Mouse (Mus musculus) monocyte, adult 2 months (primary cell): Measurements from ENCODE around the gene Disp2.

Experiments
- DNase-seq, 2 experiments: peaks; one replicate each; pipeline ENCODE4 v3.0.0; 2022; ENCODE audit warnings: low spot score in 2 of 2, low read depth in 1 of 2

The Disp2 gene

GRCm38 (mm10) chr2:118838330-118838729, 58.8 kb downstream of the Disp2 start:
- no peak for DNase-seq

DNA sequence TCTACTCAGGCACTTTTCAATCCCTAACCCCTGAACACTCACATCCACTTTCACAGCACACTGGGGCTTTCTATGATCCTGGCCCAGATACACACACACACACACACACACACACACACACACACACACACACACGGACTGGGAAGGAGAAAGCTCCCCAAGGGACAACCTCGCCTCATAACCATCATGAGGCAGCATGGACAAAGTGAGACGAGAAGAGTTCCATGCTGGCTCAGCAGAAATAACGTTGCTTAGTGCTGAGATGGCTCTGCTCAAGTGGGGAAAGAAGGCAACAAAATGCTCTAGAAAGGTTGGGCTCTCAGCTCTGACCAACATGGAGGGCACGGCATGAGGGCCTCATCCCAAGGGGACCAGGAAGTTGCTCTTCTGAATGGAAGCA, 61.7 kb downstream of the Disp2 start:
- DNase-seq = no peak

DNA sequence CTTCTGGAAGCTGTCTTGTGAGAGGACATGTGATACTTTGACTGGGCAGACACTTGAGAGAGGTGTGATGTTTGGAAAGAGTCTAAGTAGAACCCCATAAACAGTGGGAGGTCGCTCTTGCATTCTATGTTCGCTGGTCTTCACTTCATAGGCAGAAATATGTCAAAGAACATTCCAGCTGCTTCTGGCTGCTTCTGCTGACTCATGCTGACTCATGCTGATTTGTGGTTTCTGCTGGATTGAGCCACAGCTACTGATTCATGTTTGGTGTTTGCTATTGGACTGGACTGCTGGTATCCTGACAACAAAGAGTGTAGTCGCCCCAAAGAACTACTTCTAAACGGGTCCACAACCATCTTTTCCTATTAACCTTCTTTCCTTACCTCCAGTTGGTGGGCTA, 62.3 kb downstream of the Disp2 start:
- DNase-seq = no peak

- no peak for DNase-seq
These were observed 64.9 kb downstream of the Disp2 start for GRCm38 (mm10) chr2:118844427-118844826.

- no peak for DNase-seq
These were observed 66.7 kb downstream of the Disp2 start for GRCm38 (mm10) chr2:118846246-118846645.

GRCm38 (mm10) chr2:118851756-118852155, 72.2 kb downstream of the Disp2 start:
- no peak for DNase-seq
